Mouse (Mus musculus) right cerebral cortex, postnatal 10 days (tissue): Measurements from ENCODE around the gene Babam2.

Experiments used
- DNase-seq, 2 experiments: peaks; one replicate each; pipeline ENCODE4 v3.0.0; 2021; ENCODE audit warnings: low spot score in 2 of 2

Gene Babam2

DNA sequence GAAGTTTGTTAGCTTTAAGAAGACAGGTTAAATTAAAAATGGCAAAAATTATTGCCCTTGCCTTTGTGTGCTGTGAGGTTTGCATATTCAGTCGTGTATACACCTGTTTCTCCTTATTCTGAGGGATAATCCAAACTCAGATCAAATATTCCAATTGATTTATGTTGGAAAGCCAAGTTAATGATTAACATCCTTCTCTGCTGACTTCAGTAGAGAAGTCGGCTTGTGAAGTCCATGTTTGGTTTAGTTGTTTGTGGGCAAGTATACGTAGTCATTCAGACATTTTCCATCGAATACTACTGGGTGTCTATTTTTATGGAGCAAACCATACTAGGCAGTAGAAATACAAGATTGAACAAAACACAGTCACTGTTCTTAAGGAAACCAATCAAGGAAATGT lies 187.5 kb downstream of the Babam2 start:
- no peak for DNase-seq

DNA sequence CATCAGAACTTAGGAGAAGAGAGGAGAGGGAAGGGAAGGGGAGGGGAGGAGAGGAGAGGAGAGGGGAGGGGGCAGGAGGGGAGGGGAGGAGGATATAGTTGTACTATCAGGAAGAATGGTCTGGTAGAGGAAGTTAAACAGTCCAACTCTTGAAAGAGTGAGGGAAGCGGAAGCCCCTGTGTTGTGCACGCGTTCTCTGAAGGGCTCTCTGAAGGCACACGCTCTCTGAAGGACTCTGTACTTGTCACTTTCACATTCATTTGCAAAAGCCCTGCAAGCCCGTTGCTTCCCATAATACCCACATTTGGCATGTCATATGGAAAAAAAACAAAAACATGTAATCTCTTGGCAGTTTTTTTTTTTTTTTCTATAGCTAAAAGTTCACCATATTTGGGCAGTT lies 190.1 kb downstream of the Babam2 start:
- DNase-seq, result no peak

GRCm38 (mm10) chr5:31888341-31888740 lies 190.9 kb downstream of the Babam2 start:
- no peak for DNase-seq

DNA sequence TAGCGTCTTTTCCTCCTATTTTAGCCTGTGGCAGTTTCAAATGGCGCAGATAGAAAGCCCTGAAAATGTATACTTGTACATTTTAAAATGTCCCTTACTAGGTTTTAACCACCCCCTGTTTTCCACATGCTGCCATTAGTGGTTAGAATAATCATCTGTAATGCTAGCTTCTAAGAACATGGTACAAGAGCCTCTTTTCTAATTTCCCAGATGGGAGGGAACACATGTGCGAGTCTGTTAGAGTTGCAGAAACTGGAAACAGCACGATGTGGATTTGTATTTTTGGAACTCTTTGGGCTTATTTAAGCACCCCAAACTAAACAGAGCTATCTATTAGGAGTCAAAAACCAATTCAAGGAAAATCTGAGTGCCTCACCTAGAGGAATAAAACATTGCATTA lies 195.1 kb downstream of the Babam2 start:
- DNase-seq, result no peak

DNA sequence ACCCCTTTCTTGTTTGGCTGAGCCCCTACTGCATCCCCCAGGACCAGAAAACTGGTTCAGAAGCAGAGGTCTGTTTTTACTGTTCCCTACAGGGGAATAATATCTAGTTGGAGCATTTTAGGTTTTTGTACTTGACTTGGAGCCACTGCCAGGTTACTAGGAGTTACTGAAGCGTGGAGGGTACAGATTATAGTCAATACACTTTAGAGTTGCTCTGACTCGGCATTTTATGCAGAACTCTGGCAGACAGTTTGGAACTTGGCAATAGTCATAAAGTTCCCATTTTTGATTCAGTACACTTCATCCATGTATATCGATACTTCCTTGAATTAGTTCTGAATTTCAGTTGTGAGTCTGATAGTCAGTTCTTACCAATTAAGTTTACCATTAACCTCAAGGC lies 202.4 kb downstream of the Babam2 start:
- no peak for DNase-seq

DNA sequence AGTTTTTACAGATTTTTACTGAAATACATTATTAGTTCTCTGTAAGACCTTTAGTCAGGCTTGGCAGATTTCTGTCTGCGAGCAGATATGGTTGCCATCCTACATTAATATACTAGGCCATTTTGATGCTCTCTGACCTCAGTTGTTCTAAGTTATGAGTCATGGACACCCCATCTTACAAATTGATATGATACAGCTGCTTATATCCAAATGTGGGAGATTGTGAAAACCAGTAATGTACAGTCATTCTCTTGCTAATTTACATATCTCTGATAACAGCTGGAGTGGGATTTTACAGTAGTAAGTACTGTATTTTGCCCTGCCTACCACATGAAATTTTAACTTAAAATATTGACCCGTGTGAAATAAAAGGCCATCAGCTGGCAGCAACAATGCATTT lies 204.7 kb downstream of the Babam2 start:
- no peak for DNase-seq

DNA sequence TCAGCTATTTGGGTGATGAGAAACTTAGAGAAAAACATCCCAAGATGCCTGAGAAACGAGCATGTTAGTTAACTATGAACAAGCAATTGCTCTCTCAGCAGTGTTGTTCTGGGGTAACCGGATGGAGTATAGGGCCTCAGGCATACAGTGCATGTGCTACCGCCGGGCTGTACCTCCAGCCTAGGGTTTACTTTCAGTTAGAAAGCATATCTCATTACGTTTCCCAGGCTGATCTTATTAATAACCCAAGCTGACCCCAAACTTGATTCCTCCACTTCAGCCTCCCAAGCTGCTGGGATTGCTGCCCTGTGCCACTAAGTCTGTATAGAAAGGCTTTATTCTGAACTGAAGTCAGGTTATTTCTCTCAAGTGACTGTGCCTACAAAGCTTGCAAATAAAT lies 205.4 kb downstream of the Babam2 start:
- DNase-seq, result no peak

DNA sequence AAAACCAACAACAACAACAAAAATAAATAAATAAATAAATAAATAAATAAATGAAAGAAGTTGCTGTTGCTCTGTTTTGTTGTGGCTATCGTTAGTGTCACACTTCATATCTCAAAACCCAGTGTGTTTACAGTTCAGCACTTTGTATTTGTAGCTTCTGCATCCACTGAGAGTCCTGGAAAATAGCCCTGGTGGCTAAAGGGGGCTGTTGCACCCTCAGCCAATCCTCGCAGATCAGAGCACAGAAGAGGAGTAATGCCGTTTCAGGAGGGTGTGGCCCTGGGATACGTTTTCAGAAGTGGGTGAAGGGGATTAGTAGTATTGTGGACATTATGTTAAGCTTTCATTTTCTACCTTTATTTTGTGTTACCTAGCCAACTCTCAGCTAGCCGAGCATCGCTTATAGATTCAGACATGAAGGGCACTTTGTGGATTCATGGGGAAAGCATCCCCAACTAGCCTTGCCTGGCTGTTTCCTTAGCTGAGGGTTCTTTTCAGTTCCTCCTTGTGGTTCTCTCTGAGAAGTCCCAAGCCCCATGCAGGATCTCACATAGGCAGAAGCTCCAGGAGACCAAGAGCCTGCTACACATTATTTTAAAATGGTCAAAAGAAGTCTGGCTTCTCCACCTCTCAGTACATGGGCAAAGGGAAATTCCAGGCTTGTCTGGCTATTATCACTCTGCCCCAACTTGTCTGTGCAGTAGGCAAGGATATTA lies 207.6 kb downstream of the Babam2 start:
- no peak for DNase-seq

DNA sequence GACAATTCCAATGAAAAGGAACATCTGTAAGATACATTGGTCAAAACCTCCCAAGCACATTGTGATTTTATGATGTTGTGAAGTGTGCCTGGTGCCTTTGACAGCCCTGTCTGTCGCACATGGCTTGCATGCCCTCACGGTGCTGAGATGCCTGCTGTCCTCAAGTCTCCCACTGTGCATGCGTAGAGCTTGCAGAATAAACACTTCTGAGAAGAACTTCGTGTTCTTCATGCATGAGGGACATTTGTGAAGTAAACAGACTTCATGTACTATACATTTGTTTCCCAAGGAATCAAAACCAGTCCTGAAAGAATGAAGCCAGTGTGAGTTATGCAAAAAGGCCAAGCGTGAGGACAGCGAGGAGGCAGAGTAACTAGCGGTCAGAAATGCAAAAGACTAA lies 208.3 kb downstream of the Babam2 start:
- no peak for DNase-seq

DNA sequence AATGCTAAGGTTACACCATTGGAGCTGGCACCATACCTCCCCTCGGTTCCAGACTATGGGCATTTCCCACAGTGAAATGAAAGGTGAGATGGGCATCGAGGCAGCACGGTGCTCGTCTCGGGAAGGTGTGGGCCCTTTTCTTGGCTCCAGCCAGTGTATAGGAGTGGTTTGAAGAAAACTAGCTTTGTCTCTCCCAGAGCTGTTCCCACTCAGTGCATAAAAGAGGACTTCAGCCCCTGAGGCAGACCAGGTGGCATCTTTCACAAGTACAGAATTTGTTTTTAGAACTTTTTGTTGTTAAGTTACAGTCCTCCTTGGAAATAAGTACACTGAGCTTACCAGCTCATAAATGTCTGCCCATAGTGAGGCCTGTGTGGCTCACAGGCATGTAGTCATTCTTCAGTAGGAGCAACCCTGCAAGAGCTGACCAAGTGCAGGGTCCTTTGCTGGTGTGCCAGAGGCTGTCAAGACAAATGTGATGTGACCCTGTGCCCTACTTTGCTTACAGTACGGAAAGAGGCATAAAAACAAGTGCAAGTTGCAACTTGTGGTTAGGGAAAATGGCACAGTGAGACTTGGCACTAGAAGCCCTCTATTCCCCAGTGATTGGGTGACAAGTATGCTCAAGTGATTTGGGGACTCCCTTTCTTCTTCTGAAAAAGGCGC lies 208.9 kb downstream of the Babam2 start:
- no peak for DNase-seq

DNA sequence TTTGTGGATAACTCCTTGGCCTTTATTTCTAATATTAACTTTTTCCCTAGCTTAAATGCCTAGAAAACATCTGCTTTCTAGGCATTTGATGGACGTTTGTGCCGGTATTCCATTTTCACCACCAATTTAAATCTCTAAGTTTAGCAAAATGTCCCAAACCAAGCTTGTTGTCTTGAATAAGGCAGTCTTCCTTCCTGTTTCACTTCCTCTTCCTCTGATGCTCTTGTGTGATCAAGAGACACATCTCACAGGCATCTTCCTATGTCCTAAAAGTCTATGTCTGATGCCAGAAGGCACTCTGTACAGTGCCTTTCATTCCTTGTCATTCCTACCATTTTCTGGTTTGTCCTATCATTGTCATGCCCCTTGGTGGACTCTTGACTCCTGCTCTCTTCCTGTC lies 210.5 kb downstream of the Babam2 start:
- DNase-seq, result no peak

DNA sequence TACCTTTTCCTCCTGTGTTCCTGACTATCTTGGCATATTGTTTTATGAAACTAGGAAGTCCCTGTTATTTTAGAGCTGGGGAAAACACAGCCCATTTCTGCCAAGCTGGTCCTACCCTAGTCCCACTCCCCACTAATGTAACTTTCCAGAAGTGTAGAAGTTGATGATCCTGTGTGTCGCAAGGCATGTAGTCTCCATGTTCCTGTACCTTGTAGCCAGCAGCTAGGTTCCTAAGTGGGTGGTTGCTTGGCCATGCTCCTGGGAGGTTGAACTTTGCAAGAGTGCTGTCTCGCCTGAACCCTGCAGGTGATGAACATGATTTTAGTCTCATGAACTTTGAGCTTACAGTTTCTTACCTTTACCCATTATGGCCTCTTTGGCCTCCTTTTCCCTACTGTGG lies 211.3 kb downstream of the Babam2 start:
- DNase-seq, result no peak

DNA sequence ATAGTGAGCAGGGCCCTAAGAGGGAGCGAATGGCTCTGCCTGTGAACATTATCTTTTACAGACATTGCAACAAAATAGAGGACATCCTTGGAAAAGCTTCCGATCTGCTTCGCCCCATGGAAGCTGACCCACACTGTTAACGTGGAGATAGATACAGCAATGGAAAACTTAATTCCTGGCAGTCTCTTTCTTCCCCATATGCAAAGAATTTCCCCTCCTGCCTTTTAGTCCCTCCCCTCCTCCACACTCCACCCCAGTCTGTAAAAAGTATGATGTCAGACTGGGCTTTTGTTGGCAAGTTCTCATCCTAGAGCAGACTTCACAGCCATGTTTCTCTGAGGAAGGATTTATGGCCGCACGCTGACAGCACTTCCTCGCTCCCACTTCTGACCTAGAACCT lies 218.8 kb downstream of the Babam2 start:
- DNase-seq, result no peak

DNA sequence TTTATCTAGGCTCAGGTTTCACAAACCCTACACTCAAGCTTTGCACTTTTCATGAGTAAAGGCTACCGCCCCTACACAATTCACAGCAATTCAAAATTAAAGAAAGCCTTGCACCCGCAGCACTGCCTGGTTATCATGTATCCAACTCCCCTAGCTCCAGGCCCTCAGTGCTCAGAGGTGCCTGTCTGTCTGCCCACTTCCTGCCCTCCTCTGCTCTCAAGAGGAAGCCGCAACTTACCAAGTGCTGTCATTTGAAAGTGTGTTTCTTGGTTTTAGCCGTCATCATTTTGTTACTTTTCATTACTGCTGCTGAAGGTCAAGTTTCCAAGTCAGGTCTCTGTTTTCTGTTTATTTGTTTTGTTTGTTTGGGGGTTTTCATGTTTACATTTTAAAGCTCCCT lies 221.1 kb downstream of the Babam2 start:
- no peak for DNase-seq

GRCm38 (mm10) chr5:31920129-31920528 lies 222.6 kb downstream of the Babam2 start:
- DNase-seq, result no peak

- DNase-seq, result no peak
These were observed 223.4 kb downstream of the Babam2 start for GRCm38 (mm10) chr5:31920890-31921289.

GRCm38 (mm10) chr5:31924075-31924474 lies 226.6 kb downstream of the Babam2 start:
- no peak for DNase-seq

DNA sequence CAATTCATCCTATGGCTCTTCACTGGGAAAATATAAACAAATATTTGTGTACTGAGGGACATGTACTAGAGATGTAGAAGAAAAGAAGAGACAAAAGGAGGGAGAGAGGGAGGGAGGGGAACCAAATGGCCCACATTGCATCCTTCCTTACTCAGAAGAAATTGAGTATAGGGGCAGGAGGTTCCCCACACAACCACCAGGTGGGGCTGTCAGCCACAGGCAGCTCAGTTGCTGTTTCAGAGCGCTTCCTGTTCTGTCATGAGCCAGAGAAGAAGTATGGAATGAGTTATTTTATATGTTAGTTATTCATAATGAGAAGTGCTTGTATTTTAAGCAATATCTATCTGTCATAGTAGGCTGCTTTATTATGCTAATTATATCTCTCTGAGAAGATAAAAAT lies 229.1 kb downstream of the Babam2 start:
- DNase-seq, result no peak

DNA sequence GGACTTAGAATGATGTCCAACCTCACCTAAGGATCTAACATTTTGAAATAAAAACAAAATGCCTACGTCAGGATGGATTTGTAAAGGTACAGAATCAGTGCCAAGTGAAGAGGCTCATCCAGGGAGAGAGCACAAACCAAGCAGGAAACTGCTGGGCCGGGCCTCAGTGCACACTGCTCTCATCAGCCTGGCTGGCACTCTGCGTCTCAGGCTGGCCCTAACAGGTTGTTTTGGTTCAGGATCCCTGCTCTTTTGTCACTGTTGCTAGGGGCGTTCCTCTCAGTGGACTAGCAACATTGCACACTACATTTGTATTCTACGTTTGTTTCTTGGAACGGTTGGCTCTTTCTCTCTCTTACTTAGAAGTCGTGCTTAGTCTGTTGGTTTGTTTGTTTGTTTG lies 231.5 kb downstream of the Babam2 start:
- DNase-seq, result peak; percentile 57 to 60

GRCm38 (mm10) chr5:31931127-31931625 lies 233.7 kb downstream of the Babam2 start:
- DNase-seq, result no peak

GRCm38 (mm10) chr5:31931637-31932036 lies 234.2 kb downstream of the Babam2 start:
- no peak for DNase-seq

DNA sequence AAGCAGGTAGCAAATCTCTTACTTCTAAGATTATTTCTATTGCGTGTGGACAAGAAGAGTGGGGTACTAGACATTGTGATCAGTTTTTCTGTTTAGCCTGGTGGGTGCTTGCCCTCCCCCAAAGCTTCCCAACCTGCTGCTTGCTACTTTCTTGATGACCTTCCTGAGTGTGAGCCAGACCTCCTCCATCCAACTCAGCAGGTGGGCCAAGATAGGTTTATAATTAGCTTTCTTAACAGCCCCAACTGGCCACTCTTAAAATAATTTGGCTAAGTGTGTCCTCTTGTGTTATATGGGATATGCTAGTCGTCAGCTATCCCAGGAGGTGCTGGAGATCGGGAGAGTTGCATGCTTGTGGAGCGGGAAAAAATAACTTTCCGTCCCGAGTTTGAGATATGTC lies 235.8 kb downstream of the Babam2 start:
- DNase-seq, result no peak

GRCm38 (mm10) chr5:31934397-31934796 lies 236.9 kb downstream of the Babam2 start:
- DNase-seq, result no peak

DNA sequence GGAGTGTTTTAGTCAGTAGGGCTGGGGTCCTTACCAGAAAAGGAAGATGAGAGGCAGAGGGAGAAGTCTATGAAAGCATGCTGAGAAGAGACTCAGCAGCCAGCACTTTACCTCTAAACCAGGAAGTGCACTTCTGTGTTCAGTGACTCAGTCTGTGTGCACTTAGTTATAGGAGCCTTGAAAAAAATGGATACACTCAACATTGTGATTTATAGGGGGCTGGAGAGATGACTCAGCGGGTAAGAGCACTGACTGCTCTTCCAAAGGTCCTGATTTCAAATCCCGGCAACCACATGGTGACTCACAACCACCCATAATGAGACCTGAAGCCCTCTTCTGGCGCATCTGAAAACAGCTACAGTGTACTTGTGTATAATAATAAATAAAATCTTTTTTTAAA lies 238.5 kb downstream of the Babam2 start:
- no peak for DNase-seq
